Mouse (Mus musculus) lung, postnatal 25 days (tissue): ENCODE results near the gene Calm3.

Experiments
- DNase-seq: peaks from one replicate; pipeline ENCODE4 v3.0.0; 2022; ENCODE audit warnings: low spot score

Calm3 gene

DNA sequence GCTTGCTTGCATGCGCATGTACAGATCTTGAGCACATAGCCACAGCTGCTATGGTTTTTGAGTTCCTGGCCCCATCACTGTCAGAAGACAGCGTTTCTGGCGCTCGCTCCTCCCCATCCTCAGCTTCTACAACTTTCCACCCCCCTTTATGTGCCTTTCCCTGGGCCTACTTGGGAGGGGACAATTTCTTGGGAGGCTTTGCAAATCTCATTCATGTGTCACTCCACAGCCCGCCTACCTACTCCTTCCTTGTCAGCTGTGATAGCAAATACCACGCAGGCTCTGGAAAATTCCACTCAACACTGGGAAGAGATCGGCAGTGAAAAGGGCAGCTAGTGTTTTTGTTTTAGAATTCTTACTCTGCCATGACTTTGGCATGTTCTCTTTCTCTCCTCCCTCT is 16.4 kb upstream of the Calm3 start:
- DNase-seq: peak; percentile 55

GRCm38 (mm10) chr7:16938117-16938791 is 14.3 kb upstream of the Calm3 start:
- no peak for DNase-seq

DNA sequence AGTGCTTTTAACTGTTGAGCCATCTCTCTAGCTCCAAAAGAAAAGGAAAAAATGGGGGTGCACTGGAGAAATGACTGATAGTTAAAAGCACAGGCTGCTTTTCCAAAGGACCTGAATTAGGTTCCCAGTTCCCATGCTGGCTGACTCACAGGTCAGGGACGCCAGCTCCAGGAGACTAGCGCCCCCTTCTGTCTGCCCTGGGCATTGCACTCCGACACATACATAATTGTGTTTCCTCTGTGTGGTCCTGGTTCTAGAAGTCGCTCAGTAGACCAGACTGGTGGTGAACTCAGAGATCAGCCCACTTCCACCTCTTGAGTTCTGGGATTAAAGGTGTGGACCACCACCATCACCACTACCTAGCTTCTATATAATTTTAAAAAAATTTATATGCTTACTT is 13.4 kb upstream of the Calm3 start:
- DNase-seq: no peak

DNA sequence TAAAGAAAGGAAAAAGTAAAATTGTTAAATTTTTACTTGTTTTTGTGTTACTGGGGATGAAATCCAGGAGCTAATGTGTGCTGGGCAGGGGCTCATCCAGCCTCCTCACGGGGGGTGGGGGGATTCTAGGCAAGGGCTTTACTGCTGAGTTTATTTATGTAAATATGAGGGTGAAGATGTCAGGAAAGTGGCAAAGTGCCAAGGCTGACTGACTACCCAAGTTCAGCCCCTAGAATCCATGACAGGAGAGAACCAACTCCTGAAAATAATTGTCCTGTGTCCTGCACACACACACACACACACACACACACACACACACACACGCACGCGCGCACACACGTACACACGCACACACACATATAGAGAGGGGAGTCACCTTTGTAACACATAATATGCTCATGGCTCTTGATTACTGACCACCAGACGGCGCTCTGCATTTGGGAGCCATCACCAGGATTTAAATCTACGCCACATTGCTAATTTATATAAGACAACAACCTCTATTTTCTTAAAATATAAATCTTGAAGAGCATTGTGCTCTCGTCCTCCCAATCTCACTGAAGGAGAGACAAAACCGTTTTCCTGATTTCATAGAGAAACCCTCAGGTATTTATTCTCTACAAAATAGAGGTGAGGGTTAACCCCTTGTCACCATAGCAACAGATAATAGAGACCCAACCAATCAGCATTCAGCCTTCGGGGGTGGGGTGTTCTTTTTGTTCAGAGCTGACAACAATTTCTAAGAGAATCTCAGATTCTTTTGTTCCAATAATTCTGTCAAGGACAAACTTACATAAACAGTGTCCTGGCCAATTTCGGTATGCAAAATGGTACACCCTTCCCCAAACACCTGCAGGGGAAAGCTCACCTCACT is 9.0 kb upstream of the Calm3 start:
- no peak for DNase-seq

DNA sequence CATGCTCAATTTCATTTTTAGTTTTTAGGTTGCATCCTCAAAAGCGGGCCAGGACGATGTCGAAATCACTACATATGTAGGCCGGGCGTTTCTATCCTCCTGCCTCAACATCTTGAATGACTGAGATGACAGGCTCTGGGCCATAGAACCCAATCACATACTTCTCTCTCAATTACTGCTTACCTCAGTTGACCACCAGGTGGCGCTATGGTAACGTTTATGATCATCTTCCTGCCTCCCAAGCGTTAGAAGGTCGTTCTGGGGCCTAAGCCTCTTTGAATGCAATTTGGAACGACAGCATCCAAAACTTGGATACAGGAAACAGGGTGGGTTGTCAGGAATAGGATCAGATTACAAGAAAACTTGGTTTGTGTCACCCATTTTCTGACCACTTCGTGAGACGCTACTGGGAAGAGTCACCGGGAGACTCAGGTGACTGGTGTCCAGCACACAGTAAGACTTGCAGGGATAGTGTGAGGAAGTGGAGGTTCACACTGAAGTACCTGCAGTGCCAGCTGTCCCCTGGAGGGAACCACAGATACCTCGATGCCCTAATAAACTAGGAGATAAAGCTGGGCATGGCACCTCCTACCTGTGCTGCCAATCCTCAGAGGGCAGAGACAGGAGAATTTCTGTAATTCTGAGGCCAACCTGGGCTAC is 8.2 kb upstream of the Calm3 start:
- DNase-seq: peak; percentile 78

- peak; percentile 68 for DNase-seq
Observed at GRCm38 (mm10) chr7:16930850-16931249, 6.9 kb upstream of the Calm3 start.

DNA sequence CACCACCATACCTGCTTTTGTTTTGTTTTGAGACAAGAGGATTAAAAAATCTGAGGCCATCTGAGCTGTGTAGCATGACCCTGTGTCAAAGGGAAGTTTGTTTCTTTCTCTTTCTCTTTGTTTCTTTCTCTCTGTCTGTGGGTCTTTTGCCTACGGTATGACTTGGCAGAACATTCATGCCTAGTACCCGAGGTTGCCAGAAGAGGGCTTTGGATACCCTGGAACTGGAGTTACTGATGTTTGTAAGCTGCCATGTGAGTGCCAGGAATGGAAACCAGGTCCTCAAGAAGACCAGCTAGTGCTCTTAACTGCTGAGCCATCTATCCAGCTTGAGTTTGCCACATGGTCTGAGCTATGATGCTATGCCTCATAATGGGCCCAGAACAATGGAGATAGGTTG is 4.4 kb upstream of the Calm3 start:
- no peak for DNase-seq

- no peak for DNase-seq
Observed at GRCm38 (mm10) chr7:16923283-16924036, 454 bp downstream of the Calm3 start.

DNA sequence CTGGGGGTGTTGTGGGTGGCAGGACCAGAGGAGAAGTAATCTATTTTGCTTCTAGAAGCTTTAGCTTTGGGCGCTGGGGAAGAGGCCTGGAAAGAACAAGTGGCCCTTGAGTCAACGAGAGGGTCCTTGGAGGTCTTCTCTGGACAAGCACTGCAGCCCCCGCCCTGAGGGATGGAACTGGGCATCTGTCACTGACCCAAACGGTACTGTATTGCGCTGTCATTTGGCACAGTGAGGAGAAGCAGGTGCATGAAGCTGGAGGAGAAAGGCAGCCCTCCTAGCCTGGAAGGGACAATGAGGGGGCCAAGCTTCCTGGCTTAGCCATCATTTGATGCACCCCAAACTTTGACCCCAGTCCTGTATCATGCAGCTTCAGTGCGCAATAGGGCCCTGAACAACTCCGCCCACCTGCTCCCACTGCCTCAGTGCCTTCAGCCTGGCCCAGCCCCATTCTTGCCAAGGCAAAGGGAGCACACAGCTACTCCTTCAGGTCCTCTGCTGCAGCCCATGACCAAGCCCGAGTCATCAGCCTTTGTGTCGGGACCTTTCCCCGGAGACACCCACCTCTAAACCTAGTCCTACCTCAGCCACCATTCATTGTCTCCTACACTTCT is 1.4 kb downstream of the Calm3 start:
- DNase-seq: no peak

- DNase-seq: no peak
Observed at GRCm38 (mm10) chr7:16921881-16922335, 2.0 kb downstream of the Calm3 start.

- DNase-seq: no peak
Observed at GRCm38 (mm10) chr7:16920818-16921791, 2.8 kb downstream of the Calm3 start.

- no peak for DNase-seq
Observed at GRCm38 (mm10) chr7:16920150-16920579, 3.7 kb downstream of the Calm3 start.

DNA sequence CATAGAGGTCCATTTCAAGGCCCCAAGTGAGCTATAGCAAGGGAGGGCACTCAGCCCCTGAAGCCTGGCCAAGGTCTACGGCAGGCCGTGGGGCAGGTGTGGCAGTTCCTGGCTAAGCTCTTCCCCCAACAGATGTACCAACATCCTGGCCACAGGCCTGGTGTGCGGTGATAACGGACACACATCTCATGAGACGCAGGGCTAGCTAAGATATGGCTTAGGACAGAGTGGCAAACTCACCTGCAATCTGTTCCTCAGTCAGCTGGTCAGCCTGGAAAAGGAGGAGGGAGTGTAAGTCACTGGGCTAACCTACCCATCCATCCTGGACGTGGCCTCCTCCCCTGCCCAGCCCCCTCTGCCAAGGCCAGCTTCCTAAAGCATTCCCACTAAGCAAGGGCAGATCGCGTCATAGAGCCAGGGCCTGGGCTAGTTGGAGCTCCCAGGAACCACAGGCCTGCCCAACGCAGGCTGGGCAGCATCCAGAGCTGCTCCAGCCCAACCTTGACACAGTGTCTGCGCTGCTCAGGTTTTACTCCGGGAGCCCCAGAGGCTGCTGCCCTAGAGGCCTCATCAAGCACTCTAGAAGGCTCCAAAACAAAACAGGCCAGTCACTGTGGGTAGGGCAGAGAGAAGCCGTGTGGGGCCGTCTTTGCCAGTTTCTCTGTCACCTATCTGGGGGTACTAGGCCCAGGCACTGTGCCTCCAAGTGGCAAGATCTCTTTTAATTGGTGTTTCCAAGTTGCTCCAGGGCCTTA is 4.3 kb downstream of the Calm3 start:
- no peak for DNase-seq

- no peak for DNase-seq
Observed at GRCm38 (mm10) chr7:16918670-16919069, 5.2 kb downstream of the Calm3 start.

DNA sequence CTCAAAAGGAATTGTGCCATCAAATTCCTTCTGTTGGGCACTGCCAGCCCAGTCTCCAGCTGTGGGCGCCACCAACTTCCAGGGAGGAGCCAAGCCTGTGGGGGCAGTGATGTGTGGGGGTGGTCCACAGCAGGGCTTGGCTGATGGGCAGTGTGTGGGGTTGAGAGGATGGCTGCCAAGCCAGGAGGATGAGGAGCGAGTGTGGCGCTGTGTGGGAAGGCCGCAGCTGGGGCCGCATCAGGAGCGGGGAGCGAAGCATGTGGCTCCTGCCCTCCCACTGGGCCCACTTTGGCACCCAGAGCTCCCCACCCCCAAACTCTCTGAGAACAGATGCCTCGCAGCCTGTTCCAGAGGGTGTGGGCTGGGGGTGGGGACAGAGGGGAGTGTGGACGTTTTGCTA is 5.9 kb downstream of the Calm3 start:
- DNase-seq: no peak

DNA sequence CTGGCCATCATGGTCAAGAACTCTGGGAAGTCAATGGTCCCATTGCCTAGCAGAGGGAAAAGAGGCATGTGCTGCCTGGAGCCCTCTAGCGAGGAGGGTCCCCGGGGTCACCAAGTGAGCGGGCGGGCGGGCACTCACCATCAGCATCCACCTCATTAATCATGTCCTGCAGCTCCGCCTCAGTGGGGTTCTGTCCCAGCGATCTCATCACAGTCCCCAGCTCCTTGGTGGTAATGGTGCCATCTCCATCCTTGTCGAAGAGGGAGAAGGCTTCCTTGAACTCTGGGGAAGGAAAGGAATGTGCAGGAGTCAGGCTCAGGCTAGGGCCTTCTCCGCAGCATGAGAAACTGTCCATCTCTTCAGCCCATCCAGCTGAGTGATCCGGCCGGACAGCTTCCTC is 6.5 kb downstream of the Calm3 start:
- DNase-seq: no peak

- no peak for DNase-seq
Observed at GRCm38 (mm10) chr7:16916342-16917265, 7.3 kb downstream of the Calm3 start.
